Mouse (Mus musculus): Measurements from ENCODE around the gene Selenop.

DNA sequence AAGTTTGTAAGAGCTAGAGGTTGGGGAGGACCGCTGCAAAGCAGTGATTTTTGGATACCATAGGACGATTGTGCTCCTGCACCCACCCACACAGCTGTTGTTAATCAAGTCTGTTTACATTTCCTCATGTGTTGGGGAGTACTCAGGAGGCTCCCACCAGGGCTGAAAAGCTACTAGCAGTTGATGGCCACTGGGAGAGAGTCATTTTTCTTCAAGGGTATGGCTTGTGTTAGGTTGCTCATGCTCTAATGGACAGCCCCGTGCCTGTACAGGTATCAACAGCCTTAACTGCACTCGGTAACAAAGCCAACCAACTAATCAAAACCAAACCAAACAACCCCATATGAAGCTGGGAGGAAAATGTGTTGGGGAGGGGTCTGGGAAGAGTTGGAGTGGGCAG lies 1.1 kb downstream of the Selenop start:
- no peak for TF ChIP-seq POLR2A (IDR thresholded peaks at IDR 0.05; ENCODE audit: low read depth, low read length)
- no peak for TF ChIP-seq CTCF (conservative IDR thresholded peaks at IDR 0.05 in 1 of 2, IDR thresholded peaks at IDR 0.05 in 1 of 2; ENCODE audit: low read depth in 2 of 2, low read length in 2 of 2)
- no peak for TF ChIP-seq HCFC1 (IDR thresholded peaks at IDR 0.05; ENCODE audit: low read depth, low read length)
- TF ChIP-seq ZNF384 (IDR thresholded peaks at IDR 0.05; ENCODE audit: low read depth, low read length) = no peak
- TF ChIP-seq MAZ (IDR thresholded peaks at IDR 0.05; ENCODE audit: low read depth, low read length) = no peak
- TF ChIP-seq PAX5 (IDR thresholded peaks at IDR 0.05; ENCODE audit: low read length) = no peak
- no peak for TF ChIP-seq POLR2AphosphoS2 (IDR thresholded peaks at IDR 0.05; ENCODE audit: low read depth, low read length)
- TF ChIP-seq RCOR1 (conservative IDR thresholded peaks at IDR 0.05; ENCODE audit: low read depth, low read length) = no peak
- TF ChIP-seq EP300 (IDR thresholded peaks at IDR 0.05; ENCODE audit: low read length) = no peak
- no peak for TF ChIP-seq MYC (IDR thresholded peaks at IDR 0.05; ENCODE audit: low read depth, low read length)

All from CH12.LX (cell line).